Mouse (Mus musculus): ENCODE data around the gene Specc1.
"Not testable (repeated sequence)": the region's sequence is repeated elsewhere in the genome, so short reads cannot be mapped to it uniquely, and the experiment has no call there.

The Specc1 gene

DNA sequence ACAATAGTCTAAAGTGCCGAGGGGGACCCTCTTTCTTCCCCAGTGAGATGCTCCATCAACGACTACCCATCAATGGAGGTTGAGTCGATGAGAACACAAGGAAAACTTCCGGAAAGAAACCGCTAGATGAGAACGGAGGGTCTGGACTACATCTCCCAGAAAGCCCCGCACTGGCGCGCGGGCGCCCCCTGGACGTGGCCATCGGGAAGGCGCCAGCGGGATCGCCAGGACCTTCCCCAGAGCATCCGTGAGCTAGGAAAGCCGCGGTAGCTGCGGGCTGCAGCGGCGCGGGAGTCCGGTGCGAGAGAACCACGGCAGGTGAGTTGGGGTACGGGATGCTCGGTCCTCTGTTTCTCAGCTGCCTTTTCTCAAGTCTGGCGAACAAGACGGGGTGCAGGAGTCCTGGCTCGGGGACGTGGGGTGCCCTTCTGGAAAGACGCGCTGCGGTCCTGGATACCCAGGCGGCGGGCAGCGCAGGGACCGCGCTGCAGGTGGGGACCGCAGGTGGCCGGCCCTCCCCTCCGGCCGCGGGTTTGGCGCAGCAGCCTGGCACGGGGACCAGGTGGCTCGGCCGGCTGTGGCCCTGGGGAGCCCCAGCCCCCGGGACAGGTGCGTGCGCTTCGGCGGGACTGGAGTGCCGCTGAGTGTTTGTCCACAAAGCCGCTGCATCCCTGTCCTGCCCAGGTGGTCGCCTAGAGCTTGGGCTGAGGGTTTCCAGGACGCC is at the start of gene Specc1:
Gene Specc1, plus strand, starts transcription at position 192 of the 724 bp plus-strand sequence.
- DNase-seq: peak; percentile 94

DNA sequence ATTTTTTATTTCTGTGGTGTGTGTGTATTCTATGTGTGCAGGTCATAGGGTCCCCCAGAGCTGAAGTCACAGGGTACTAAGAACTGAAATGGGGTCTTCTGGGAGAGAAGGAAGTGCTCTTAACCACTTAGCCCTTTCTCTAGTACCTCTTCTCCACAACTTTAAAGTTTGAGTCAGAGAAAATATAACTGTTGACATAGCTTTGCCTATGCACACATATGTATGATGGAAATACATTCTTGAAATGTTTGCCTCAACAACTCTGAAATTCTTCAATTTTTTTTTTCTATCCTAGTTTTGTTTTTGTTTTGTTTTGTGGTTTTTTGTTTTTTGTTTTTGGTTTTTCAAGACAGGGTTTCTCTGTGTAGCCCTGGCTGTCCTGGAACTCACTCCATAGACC is 48.2 kb upstream of the Specc1 start:
- DNase-seq: no peak

DNA sequence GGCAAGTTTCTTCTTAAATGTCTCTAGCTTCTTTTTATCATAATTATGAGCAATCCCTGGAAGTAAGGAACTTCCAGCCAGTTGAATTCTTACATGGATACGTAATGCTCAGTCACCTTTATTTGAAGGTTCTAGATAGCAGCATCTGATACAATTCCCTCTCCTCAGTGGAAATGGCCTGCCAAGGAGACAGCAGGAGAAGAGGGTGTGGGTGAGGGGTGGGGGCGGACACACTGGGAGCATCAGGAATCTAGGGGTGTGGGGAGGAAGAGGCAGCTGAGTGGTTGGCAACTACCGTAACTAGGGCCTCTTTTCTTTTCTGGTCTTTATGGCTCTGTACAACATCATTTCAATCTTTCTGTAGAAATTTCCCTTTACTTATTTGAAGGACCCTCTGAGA is 36.9 kb upstream of the Specc1 start:
- DNase-seq: no peak

DNA sequence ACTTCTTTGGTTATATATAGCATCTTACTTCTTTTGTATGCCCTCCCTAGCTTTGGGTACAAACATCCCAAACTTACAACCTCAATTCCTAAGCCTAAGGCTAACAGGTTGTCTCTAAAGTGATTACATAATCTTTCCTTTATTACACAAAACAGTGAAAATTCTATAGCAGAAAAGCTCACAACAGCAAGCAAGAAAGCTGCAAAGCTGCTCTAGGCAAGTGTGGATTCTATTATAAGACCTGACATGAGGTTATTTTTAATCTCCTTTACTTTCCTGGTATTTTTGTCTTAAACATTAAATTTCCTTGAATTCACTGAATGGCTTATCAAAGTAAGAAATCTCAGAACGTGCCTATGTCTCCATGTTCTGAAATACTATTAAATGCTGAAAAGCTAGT is 33.3 kb upstream of the Specc1 start:
- DNase-seq: no peak

DNA sequence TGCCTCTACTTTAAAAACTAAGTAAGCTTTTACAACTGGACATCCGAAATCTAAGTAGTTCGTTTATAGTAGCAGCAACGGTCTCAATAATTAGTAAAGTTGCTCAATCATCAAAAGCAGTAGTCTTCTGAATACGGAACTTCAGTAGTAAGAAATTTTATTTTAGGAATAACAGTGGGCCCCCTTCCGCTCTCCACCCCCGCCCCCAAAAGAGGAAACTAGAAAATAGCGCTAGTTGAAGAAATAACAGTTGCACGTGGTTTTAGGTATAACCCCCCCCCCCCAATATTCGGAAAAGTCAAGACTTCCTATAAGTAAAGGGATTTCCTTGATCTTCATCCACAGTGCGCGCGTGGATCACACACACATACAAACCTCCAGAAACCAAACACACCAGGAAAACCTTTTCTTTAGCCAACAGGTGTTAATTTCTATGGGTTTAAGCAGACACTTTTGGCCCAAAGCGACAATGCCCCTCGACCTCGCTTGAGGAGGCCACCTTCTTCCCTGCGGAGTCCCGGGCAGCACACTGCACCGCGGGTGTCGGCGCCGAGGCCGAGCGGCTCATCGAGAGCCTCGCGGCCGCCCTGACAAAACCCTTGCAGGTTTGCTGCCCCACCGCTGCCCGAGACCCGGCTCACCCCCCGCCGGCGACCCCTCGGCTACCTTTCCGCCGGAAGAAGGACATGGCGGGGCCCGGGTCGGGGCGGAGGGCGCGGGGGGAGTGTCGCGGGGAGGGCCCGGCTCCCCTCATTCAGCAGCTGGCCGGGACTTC is 27.1 kb upstream of the Specc1 start:
- DNase-seq: no peak

DNA sequence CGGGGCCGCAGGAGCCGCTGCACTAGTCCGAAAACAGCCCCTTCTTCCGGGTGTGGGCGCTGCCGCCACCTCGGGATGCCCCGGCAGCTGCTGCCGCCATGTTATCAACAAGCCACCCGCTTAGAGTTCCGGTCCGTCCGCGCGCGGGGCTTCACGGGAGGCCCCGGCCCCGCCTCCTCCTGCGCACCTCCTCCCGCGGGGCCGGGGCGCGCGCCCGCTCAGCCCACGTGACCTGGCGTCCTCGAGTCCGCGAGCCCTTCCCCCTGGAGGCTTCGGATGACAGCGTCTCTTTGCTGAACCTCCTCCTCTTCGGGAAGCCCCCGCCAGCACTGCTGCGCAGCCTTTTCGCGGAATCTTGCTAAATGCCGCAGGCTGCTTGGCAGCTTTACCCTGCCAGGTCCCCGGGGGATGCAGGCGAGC is 26.5 kb upstream of the Specc1 start, which contains the start of gene Akap10:
Gene Akap10, minus strand, starts transcription at position 155 of the 420 bp plus-strand sequence.
- peak; percentile 95 for DNase-seq

DNA sequence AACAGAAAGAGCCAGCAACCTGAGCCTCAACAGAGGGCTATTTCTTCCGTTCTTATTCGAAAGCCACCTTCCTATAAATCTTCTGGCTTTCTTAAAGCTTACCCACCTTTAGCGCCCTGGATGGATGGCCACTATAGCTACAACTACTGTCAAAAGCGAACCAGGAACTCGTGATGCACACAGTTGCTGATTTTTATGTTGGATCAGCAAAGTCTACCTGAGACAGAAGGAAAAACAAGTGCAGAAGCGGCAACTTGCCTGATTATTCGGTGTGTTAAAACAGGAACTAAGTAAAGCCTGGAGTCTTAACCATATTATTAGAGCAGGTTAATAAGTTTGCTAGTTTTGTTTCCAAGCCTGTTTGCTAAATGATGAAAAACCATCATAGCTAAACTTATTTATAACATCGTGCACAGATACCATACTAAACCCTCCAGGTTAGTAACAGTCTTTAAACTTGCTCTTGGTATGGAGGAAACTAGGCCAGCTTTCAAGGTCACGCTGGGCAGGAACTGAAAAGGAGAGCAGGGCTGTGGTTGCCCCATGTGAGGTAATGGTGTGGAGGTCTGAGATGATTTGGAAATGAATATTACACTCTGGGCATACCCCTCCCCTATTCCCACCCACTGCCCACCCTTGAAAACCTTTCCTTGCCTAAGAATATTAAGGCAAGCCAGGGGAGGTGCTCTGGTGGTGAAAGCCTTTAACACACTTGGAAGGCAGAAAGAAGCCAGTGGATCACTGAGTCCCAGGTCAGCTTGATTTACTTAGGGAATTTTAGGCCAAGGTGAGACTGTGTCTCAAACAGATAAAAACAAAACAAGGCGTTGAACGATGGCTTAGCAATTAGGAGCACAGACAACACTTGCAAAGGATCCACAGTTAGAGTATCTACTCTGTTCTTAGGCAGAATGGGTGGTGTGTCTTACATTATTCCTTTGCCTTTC is 25.6 kb upstream of the Specc1 start:
- DNase-seq: peak; percentile 20

DNA sequence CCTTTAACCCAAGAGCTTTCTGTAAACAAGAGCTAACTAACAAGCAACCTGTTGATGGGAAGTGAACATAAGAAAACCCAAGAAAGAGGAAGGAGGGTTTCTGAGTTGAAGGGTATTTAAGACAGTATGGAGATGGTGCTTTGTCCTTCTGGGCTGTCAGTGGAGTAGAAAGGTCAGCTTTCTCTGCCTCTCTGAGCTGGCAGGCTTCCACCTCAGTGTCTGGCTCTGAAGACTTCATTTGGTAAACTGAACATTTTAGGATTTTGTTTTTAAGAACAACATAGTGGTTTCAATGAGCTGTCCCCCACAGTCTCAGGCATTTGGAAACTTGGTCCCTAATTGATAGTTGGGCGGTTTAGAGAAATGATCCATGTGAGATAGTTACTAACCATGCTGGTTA is 18.8 kb upstream of the Specc1 start:
- no peak for DNase-seq

DNA sequence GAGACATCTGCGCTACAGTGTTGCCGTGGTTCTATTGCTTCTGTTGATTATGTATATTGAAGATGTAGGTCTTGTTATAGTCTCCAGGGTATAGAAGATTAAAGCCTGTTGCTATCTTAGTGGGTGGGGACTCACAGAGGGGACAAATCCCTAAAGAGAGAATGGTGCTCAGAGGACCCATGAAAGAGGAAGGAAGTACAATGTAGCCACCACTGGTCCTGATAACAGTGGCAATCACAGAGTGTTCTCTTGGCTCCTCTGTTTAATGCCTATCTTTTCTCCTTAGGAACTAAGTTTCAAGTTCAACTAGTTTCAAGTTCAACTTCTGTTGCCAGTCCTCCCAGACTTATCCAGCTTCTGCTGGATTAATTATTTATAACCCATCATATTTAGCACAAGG is 13.7 kb upstream of the Specc1 start:
- no peak for DNase-seq

DNA sequence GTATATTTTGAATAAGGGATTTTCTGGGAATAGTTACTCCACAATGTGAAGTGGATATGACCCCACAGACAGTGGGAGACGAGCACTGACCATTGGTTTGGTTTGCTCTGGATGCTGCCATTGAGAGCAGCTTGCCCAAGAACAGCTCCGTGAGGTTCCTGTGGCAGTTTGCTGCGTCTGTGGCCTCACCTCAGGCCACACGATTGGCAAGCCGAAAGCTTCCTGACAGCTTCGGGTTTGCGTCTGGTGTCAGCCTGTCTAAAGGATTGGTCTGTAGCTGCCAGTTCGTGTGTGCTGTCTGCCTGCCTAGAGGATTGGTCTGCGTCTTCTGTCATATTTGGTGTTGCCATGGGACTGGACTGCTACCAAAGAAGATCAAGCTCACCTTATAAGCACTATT is 12.1 kb upstream of the Specc1 start:
- no peak for DNase-seq

DNA sequence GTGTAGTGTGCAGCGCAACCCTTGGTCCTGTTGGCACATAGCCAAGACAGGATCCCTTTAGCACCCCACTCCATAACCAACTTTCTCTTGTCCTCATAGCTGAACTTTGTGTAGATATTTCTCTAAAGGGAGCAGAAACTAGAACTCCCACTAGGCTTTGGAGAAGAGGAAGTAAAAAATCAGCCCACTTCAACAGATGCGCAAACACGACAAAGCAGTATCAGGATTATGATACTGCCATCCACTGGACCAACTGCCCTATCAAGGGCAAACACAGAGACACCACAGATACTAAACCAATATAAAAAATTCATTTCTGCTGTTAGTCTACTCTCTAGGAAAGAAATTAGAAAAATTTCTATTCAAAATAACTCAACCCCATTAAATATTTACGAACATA is 10.0 kb upstream of the Specc1 start:
- DNase-seq: no peak

DNA sequence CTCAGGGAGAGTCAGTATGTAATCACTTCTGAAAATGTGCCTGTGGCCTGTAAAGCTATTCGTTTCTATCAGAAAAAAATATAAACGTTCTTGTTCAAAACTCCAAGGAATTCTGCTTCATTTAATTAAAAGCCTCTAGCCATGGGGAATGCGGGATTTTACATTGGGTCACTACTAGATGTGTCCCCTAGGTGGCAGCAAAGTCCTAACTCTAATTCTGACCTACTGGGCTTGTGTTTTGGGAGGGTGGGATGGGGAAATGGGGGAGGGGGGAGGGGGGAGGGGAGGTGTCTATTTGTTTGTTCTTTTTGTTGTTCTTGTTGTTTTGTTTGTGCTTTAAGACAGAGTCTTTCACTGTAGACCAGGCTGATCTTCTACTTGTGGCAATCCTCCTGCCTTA is 7.2 kb upstream of the Specc1 start:
- peak; percentile 58 for DNase-seq

DNA sequence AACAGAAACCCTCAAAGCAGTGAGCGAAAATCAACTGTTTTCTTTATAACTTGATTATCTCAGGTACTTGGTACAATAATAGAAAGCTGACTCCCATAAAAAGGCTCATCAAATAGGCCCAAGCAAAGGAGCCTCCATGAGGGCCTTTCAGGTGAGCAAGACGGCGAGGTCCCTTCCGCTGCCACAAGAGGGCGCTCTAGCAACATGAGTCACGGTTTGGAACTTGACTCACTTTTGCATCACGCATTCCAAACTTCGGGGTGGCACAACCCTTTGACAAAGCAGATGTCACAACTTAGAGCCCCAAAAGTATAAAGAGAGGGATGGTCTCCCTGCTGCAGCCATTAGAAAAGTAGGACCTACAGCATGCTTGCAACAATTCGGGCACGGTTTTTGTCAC is 5.9 kb upstream of the Specc1 start:
- DNase-seq: peak; percentile 89

DNA sequence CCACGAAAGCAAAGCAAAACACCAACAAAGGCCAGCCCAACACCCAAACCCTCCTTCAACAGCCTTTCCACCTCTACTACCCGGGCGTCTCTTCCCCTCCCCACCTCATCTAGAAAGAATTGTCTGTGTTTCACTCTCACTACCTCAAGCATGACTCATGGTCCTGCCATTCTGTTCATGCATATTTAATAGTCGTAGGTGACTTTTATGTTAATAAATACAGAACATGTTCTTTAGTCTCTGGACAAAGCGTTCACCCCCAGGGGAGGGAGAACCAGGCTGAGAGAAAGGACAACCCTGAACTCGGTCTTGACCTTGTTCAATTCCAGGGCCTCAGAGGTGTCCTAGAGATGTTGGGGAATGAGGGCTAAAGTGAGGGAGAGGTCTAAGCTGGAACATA is 1.4 kb upstream of the Specc1 start:
- peak; percentile 35 for DNase-seq

DNA sequence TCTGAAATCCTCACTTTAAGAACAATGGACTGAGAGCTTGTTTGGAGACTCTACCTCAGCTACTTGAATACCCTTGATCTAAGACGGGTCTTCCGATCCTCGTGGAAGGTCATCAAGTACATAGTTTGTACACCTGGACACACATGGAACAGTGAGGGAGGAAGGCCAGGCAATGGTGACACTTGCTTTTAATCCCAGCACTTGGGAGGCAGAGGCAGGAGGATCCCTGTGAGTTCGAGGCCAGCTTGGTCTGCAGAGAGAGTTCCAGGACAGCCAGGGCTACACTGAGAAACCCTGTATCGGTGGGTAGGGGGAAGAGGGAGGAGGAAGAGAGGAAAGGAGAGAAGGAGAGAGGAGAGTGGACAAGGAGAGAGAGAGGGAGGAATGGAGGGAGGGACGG is 612 bp upstream of the Specc1 start:
- DNase-seq: no peak

DNA sequence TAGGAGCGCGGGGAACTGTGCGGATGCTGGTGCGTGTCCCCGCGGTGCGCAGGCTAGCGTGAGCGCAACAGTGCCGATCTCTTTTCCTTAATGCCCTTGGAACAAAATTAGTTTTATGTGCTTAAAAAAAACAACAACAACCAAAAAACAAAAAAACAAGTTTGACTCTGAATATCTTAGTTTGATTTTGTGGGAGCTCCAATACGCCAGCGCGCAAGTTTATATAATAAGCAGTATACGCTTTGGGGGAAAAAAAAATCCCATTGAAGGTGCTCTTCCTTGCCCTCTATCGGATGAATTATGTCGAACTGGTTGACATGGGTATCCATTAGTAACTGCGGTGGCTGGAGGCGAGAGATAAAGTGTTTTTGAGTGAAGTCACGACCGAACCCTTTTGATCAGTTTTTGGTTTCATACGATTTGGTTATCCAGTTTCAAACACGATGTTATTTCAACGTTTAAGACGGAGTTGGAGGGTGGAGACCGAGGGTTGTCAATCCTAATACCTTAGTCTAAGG is 792 bp downstream of the Specc1 start:
- no peak for DNase-seq

DNA sequence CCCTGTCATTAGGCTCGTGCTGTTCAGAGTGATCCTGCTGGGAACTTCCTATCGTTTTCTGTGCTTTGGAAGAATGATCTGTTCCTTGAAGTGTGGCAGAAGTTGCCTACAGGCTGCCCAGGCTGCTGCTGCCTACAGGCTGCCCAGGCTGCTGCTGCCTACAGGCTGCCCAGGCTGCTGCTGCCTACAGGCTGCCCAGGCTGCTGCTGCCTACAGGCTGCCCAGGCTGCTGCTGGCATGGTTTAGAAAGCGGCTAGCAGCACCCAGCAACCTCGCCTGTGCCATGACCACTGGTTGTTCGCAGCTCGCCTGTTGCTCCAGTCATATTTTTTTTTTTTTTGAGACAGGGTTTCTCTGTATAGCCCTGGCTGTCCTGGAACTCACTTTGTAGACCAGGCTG is 2.1 kb downstream of the Specc1 start:
- not testable (repeated sequence) for DNase-seq

DNA sequence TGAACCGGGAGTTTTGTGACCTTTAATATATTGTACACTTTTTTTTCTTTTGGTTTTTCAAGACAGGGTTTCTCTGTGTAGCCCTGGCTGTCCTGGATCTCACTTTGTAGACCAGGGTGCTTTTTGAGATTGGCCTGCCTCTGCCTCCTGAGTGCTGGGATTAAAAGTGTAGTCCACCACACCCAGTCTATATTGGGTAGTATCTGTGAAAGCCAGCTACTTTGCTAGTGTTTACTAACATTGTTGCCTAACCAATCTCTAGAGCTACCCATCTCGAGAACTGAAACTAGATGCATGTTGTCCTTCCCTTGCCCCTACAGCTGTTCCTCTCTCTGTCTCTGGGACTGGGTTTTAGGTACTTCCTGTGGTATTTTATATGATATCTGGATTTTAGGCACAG is 3.5 kb downstream of the Specc1 start:
- DNase-seq: no peak

DNA sequence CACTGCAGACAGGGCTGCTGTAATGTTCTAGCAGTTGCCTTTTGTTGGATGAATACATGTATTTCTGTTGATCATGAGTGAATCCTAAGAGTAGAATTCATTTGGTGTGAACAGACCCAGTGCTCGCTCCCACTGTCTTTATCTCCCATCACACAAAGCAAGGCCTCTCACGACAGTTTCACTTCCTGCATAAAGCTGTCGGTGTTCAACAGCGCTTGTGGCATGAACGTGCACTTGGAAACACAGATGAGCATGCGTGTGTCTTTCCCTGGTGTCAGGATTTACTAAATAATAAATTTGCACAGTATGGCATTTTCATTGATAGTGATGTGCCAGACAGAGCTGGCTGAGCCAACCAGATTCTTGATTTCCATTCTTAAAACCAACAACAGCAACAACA is 6.1 kb downstream of the Specc1 start:
- no peak for DNase-seq

DNA sequence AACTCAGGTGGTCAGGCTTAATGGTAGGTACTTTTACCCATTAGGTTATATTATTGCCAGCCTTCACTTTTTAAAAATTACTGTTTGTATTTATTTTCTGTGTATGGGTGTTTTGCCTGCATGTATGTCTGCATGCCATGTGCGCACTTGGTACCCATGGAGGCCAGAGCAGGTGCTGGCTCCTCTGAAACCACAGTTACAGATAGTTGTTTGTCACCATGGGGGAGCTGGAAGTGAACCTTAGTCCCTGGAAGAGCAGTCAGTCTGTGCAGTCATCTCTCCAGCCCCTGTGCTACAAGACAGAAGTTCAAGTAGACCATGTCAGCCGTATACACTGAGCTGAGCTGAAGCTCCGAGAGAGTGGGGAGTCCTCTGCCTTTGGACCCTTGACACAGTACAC is 6.6 kb downstream of the Specc1 start:
- DNase-seq: no peak

DNA sequence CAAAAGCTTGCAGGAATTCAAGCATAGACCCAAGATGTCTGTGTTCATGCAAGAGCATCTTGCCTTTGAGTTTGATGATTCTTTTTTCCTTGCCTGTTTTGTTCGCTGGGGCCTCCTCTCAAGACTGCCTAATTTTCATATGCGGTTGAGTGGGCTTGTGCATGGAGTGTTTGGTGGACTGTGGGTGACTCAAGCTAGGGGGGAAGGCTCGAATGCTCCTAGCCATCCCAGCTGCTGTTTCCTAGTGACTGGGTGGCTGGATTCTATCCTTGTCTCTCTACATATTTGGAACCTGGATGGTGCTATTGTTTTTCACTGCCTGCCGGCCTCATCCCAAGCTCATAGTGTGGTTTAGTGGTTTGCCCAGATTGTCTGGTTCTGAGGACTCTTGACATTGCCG is 8.0 kb downstream of the Specc1 start:
- DNase-seq: no peak

DNA sequence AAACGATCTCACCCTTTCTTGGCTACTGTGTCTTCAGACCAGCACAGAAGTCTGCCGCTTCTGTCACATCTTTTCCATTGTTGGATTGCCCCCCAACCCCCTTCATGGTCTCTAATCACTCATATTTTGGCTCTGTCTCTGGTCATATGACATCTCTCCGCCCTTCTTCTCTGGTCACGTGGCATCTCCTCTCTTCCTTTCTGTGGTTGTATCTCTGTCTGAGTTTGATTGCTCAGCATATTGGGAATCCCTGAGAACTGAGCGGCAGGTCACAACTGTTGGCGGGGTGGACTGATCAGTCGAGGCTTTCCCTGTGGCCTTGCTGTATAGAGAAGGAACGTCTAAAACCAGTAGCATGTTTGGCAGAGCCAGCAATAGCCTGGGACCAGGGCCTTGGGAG is 10.5 kb downstream of the Specc1 start:
- DNase-seq: no peak

DNA sequence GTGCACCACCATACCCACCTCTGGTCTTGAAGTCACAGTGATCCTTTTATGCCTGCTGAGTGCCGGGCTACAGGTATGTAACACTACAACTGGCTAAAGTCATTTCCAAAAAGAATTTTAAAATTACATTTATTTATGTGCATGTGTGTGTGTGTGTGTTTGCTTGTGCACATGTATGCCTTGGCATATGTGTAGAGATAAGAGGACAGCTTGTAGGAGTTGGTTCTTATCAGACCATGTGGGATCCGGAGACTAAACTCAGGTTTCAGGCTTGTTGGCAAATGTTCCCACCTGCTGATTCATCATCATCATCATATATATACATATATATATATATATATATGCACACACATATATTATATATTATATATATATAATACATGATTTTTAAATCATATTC is 12.3 kb downstream of the Specc1 start:
- DNase-seq: no peak
